Mouse (Mus musculus) liver, embryonic 14.5 days (tissue): Measurements from ENCODE around the gene Fam92b. TPM values are rescaled to one million over a fixed set of nuclear protein-coding genes. Genes with fewer than 3 reads are reported as not detected.

Experiments
- ATAC-seq: fragments of 200-750 bp; cut with Nextera tagmentation; 2 replicates; pipeline ENCODE4 v1.8.0; 2017; ENCODE audit warnings: moderate number of reproducible peaks, mild to moderate bottlenecking, moderate library complexity; ENCODE audit not compliant: insufficient read depth
- DNase-seq, 3 experiments: peaks; one replicate each; pipeline ENCODE4 v3.0.0-alpha.2; 2012 to 2013; ENCODE audit warnings: low read depth in 3 of 3, low spot score in 3 of 3
- H3K27ac ChIP-seq: fragments of 300-500 bp; sonication (generic); 2 replicates; pipeline ENCODE4 v1.5.1; 2014; ENCODE audit warnings: moderate library complexity, mild to moderate bottlenecking, control low read depth, inconsistent platforms
- H3K27me3 ChIP-seq: fragments of 300-500 bp; sonication (generic); 2 replicates; pipeline ENCODE4 v1.6.1; 2014; ENCODE audit warnings: mild to moderate bottlenecking, low read length, moderate library complexity; ENCODE audit not compliant: control insufficient read depth, insufficient read depth
- H3K36me3 ChIP-seq: fragments of 300-500 bp; sonication (generic); replicated peaks from 2 replicates; pipeline ENCODE4 v1.6.1; 2014; ENCODE audit warnings: low read depth; ENCODE audit not compliant: control insufficient read depth, insufficient read depth
- H3K4me1 ChIP-seq, 2 experiments: fragments of 200-500 bp in 1 of 2; fragments of 300-500 bp in 1 of 2; sonication (generic) in 1 of 2; replicated peaks; 2 replicates each; pipeline ENCODE4 v1.6.1; 2012 to 2014; ENCODE audit warnings: antibody characterized with exemption in 1 of 2, inconsistent platforms in 1 of 2, low read length in 1 of 2; ENCODE audit not compliant: control insufficient read depth in 2 of 2, insufficient read depth in 2 of 2
- H3K4me2 ChIP-seq: fragments of 300-500 bp; sonication (generic); 2 replicates; pipeline ENCODE4 v1.6.1; 2014; ENCODE audit warnings: low read depth, mild to moderate bottlenecking, control low read depth, moderate library complexity
- H3K4me3 ChIP-seq, 2 experiments: fragments of 200-500 bp in 1 of 2; fragments of 300-500 bp in 1 of 2; sonication (generic) in 1 of 2; 2 replicates each; pipeline ENCODE4 v1.5.1; 2012 to 2014; ENCODE audit warnings: low read depth in 2 of 2, low read length in 2 of 2, mild to moderate bottlenecking in 2 of 2, control low read depth in 1 of 2, inconsistent platforms in 1 of 2, moderate library complexity in 1 of 2; ENCODE audit not compliant: insufficient read depth in 1 of 2
- H3K9ac ChIP-seq: fragments of 300-500 bp; sonication (generic); replicated peaks from 2 replicates; pipeline ENCODE4 v1.6.1; 2014; ENCODE audit warnings: mild to moderate bottlenecking, control low read depth, moderate library complexity
- H3K9me3 ChIP-seq: fragments of 300-500 bp; sonication (generic); 2 replicates; pipeline ENCODE4 v1.6.1; 2016; ENCODE audit warnings: low read length, mixed read lengths; ENCODE audit not compliant: control insufficient read depth
- CTCF ChIP-seq: IDR thresholded peaks from 2 replicates; pipeline ENCODE4 v1.5.1; 2016; ENCODE audit warnings: antibody characterized with exemption, low read depth, control low read depth
- EP300 ChIP-seq: IDR thresholded peaks from 2 replicates; pipeline ENCODE4 v1.6.1; 2016; ENCODE audit warnings: antibody characterized with exemption, low read depth
- WGBS: fragments of 180-500 bp; shearing (Covaris S2); extraction: QIAGEN DNeasy Blood & Tissue Kit; methylation state at CpG from one replicate; pipeline ENCODE4 v1.1.7; 2014; ENCODE audit not compliant: insufficient replicate concordance; 5-methylcytosine and 5-hydroxymethylcytosine counted together
- polyA plus RNA-seq, 2 experiments: library from polyadenylated mRNA; depleted of rRNA in 1 of 2; stranded (reverse) in 1 of 2; unstranded in 1 of 2; fragments of >200 nt; fragmentation: Nextera tagmentation in 1 of 2; extraction: Ambion mirVana in 1 of 2; gene quantifications; 2 replicates each; pipeline versions ENCODE4 v1.2.1 to v1.2.3; 2012 to 2014

Gene Fam92b
- polyA plus RNA-seq, 2 experiments = not detected

DNA sequence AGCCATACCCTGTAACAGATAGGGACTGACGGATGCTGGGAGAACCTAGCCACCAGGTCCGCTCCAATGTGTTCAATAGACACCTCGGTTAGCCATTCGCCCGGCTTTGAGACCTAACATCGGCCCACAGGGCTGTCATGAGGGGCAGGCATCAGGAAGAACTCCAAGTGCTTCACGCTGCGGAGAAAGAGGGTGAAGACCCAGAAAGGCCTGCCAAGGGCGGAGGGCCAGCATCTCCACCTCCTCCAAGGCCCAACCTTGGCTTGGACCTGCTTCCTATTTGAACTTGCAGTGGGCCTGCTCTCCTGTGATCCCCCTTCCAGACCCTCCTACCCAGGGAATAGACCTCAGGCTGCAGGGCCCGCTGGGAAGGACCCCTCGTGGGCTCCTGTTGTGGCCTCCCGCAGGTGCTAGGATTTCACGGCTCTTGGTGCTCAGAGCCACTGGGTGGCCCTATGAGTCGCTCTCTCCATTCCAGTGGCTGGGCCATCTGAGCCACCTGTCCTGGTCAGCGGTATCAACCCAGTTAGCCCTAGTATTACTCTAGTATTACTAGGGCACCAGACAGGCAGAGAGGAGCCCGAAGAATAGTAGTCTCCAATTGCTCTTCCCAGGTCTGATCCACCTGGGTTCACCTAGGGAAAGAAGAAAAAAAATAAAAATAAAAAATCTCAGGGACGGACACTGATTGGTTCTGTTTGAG is 13.0 kb upstream of the Fam92b start:
- DNase-seq = no peak
- Histone ChIP-seq H3K4me1 (no peaks in the 10 kb centered on the region), H3K4me2 (no peak overlapping the region), H3K9ac (no peak overlapping the region), H3K4me3 (no peak overlapping the region), H3K27me3 (no peaks in the 10 kb centered on the region), H3K27ac (no peak overlapping the region), H3K36me3 (no peaks in the 10 kb centered on the region), H3K9me3 (no peaks in the 10 kb centered on the region)
- WGBS = 65% methylated on average over 17 of the region's 17 CpGs
- ATAC-seq = no peak
- TF ChIP-seq EP300 = no peak
- TF ChIP-seq CTCF = no peak

- Histone ChIP-seq H3K36me3 (no peaks in the 10 kb centered on the region), H3K27me3 (no peaks in the 10 kb centered on the region), H3K9me3 (no peaks in the 10 kb centered on the region), H3K27ac (no peak overlapping the region), H3K4me1 (no peaks in the 10 kb centered on the region), H3K9ac (no peak overlapping the region), H3K4me2 (no peak overlapping the region), H3K4me3 (no peak overlapping the region)
- WGBS = 65% methylated on average over 6 of the region's 6 CpGs
- no peak for ATAC-seq
- no peak for DNase-seq
- TF ChIP-seq EP300 (no peak), CTCF (no peak)
Observed at GRCm38 (mm10) chr8:120189440-120189839, 12.2 kb upstream of the Fam92b start.

DNA sequence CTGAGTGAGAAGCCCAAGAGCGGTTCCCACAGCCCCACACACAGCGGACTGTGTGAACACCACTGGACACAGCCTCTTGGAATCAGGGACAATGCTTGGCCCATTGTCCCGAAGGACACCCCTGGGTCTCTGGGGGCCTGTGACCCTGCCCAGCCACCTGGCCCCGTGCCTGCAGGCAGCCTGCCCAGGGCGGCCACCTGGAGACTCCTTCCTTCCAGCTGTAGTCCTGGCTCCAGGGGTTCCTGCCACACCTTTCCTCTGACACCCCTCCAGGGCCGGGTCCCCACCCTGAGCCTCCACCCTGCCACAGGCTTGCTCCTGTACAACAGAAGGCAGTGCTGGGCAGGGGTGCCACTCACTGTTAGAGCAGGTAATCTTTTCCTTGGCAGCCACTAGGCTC is 11.2 kb upstream of the Fam92b start:
- H3K9ac ChIP-seq = no peak overlapping the region
- no peaks in the 10 kb centered on the region for H3K27me3 ChIP-seq
- no peak for DNase-seq
- H3K4me2 ChIP-seq = no peak overlapping the region
- H3K4me1 ChIP-seq = no peaks in the 10 kb centered on the region
- no peak for TF ChIP-seq CTCF
- no peak for TF ChIP-seq EP300
- 54% methylated on average over 6 of the region's 6 CpGs for WGBS
- no peak overlapping the region for H3K4me3 ChIP-seq
- no peaks in the 10 kb centered on the region for H3K36me3 ChIP-seq
- no peaks in the 10 kb centered on the region for H3K9me3 ChIP-seq
- no peak overlapping the region for H3K27ac ChIP-seq
- ATAC-seq = no peak

DNA sequence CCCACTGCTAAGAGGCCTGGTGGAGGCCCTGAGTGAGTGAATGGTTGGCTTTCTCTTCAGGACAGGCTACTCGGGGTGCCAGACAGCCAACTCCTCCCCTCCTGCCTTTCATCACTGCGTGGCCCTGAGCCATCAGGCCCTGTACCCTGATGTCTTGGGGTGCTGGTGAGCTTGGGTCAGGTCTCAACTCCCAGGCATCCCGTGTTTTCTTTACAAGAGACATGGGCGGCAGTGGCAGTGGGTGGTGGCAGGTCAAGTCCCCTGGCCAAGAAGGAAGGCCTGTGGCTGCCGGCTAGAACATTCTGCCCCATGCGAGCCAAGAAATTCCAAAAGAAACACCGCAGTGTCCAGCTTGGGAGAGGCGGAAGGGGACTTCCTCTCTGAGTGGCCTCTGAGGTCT is 9.2 kb upstream of the Fam92b start:
- no peak for TF ChIP-seq EP300
- TF ChIP-seq CTCF = no peak
- Histone ChIP-seq H3K9me3 (no peaks in the 10 kb centered on the region), H3K9ac (no peak overlapping the region), H3K27ac (no peak overlapping the region), H3K4me1 (no peaks in the 10 kb centered on the region), H3K27me3 (no peaks in the 10 kb centered on the region), H3K4me3 (no peak overlapping the region), H3K4me2 (no peak overlapping the region), H3K36me3 (no peaks in the 10 kb centered on the region)
- 59% methylated on average over 8 of the region's 8 CpGs for WGBS
- ATAC-seq (no peak), DNase-seq (no peak)

DNA sequence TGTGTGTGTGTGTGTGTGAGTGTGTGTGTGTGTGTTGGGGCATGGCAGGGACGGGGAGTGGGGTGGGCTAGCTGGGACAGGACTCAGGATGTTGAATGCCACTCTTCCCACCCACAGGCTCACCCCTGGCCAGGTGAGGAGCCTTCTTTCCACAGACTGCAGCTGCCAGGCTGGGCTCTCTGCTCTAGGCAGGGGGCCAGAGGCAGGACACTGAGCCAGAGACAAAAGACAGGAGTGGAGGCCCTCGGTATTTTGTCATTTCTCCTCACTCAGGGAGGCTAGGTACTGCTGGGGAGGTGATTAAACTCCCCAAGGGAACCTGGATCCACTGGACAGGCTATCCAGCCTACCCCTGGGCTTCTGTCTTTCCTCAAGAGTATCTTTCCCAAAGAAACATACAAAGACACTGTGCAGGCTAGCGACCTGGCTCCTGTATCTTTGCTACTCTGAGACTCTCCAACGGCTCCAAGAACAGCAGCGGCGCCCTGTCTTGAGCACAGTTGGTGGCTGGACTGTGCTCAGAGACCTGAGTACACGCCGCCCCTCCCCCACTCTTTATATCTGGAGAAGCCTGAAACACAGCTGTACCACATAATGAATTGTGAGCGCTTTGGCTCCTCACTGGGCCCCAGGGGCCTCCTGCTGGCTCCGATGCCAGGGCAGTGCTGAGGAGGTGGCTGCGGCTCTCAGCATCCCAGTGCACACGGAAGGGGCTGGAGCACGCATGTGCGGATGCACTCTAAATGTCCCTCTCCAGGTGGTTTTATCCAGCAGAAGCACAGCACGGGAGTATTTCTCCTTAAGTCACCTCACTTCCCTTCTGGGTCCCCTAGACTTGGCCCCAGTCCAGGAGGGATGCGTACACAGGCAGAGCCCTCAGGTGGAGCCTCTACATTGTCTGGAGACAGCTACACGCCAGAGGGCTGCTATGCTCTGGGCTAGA is 7.9 kb upstream of the Fam92b start:
- no peak overlapping the region for H3K4me2 ChIP-seq
- H3K9ac ChIP-seq = no peak overlapping the region
- TF ChIP-seq EP300 = no peak
- no peak for TF ChIP-seq CTCF
- H3K27me3 ChIP-seq = no peaks in the 10 kb centered on the region
- no peak for ATAC-seq
- no peaks in the 10 kb centered on the region for H3K4me1 ChIP-seq
- 48% methylated on average over 17 of the region's 17 CpGs for WGBS
- no peaks in the 10 kb centered on the region for H3K36me3 ChIP-seq
- DNase-seq = no peak
- H3K4me3 ChIP-seq = no peak overlapping the region
- no peaks in the 10 kb centered on the region for H3K9me3 ChIP-seq
- H3K27ac ChIP-seq = no peak overlapping the region
